Mouse (Mus musculus): ENCODE results near the gene Ptp4a2. TPM values are rescaled to one million over a fixed set of nuclear protein-coding genes. Genes with fewer than 3 reads are reported as not detected.
A peak's percentile ranks its signal among the peaks of the same experiment; 100 is the strongest.

Ptp4a2 gene
- polyA plus RNA-seq, 1 experiment from 2014 or later: 222 TPM

GRCm38 (mm10) chr4:129818506-129819195, 7.6 kb downstream of the Ptp4a2 start:
- H3K27ac ChIP-seq (ENCODE audit: low read length): no peak overlapping the region
- 81% methylated on average over 10 of the region's 10 CpGs for WGBS

GRCm38 (mm10) chr4:129819712-129820336, 8.8 kb downstream of the Ptp4a2 start:
- Histone ChIP-seq H3K36me3 (ENCODE audit: control insufficient read depth, insufficient read depth, low read length) (no peaks in the 10 kb centered on the region), H3K4me1 (ENCODE audit: control insufficient read depth, insufficient read depth, low read length) (peaks cover 28% of the 10 kb centered on the region), H3K4me3 (ENCODE audit: low read depth, low read length) (peak overlapping the region; percentile 97), H3K4me2 (ENCODE audit: low read length) (peak overlapping the region; percentile 85), H3K27ac (ENCODE audit: low read length) (peak overlapping the region; percentile 83), H3K9ac (ENCODE audit: low read depth, low read length) (peak overlapping the region; percentile 91), H3K27me3 (ENCODE audit: control insufficient read depth, insufficient read depth, low read depth, low read length) (no peaks in the 10 kb centered on the region), H3K9me3 (replicated peaks; ENCODE audit: control insufficient read depth, low read length, poor library complexity, severe bottlenecking) (no peaks in the 10 kb centered on the region)
- peak; percentile 95 for ATAC-seq
- WGBS: under 1% methylated on average over 68 of the region's 83 CpGs

More at GRCm38 (mm10) chr4:129818506-129819195, 7.6 kb downstream of the Ptp4a2 start:
- ATAC-seq: no peak
- no peaks in the 10 kb centered on the region for H3K9me3 ChIP-seq (replicated peaks; ENCODE audit: control insufficient read depth, low read length, poor library complexity, severe bottlenecking)
- H3K4me3 ChIP-seq (ENCODE audit: low read depth, low read length): no peak overlapping the region
- no peaks in the 10 kb centered on the region for H3K27me3 ChIP-seq (ENCODE audit: control insufficient read depth, insufficient read depth, low read depth, low read length)
- H3K9ac ChIP-seq (ENCODE audit: low read depth, low read length): no peak overlapping the region
- peaks cover 23% of the 10 kb centered on the region for H3K4me1 ChIP-seq (ENCODE audit: control insufficient read depth, insufficient read depth, low read length)
- no peaks in the 10 kb centered on the region for H3K36me3 ChIP-seq (ENCODE audit: control insufficient read depth, insufficient read depth, low read length)
- H3K4me2 ChIP-seq (ENCODE audit: low read length): no peak overlapping the region

GRCm38 (mm10) chr4:129820417-129821086, 9.5 kb downstream of the Ptp4a2 start:
- Histone ChIP-seq H3K9me3 (replicated peaks; ENCODE audit: control insufficient read depth, low read length, poor library complexity, severe bottlenecking) (no peaks in the 10 kb centered on the region), H3K27me3 (ENCODE audit: control insufficient read depth, insufficient read depth, low read depth, low read length) (no peaks in the 10 kb centered on the region), H3K36me3 (ENCODE audit: control insufficient read depth, insufficient read depth, low read length) (no peaks in the 10 kb centered on the region), H3K27ac (ENCODE audit: low read length) (peak overlapping the region; percentile 83), H3K4me2 (ENCODE audit: low read length) (peak overlapping the region; percentile 85), H3K4me1 (ENCODE audit: control insufficient read depth, insufficient read depth, low read length) (peaks cover 28% of the 10 kb centered on the region), H3K9ac (ENCODE audit: low read depth, low read length) (peak overlapping the region; percentile 91), H3K4me3 (ENCODE audit: low read depth, low read length) (peak overlapping the region; percentile 97)
- ATAC-seq: peak; percentile 80
- under 1% methylated on average over 61 of the region's 79 CpGs for WGBS

- Histone ChIP-seq H3K27me3 (ENCODE audit: control insufficient read depth, insufficient read depth, low read depth, low read length) (no peaks in the 10 kb centered on the region), H3K9ac (ENCODE audit: low read depth, low read length) (peak overlapping the region; percentile 91), H3K36me3 (ENCODE audit: control insufficient read depth, insufficient read depth, low read length) (no peaks in the 10 kb centered on the region), H3K9me3 (replicated peaks; ENCODE audit: control insufficient read depth, low read length, poor library complexity, severe bottlenecking) (no peaks in the 10 kb centered on the region), H3K4me1 (ENCODE audit: control insufficient read depth, insufficient read depth, low read length) (peaks cover 28% of the 10 kb centered on the region), H3K4me3 (ENCODE audit: low read depth, low read length) (peak overlapping the region; percentile 97), H3K27ac (ENCODE audit: low read length) (peak overlapping the region; percentile 83; the same call in 1 of the 2 replicates), H3K4me2 (ENCODE audit: low read length) (peak overlapping the region; percentile 85)
- under 1% methylated on average over 16 of the region's 16 CpGs for WGBS
- no peak for ATAC-seq
These were observed 10.1 kb downstream of the Ptp4a2 start for GRCm38 (mm10) chr4:129821087-129821616.

DNA sequence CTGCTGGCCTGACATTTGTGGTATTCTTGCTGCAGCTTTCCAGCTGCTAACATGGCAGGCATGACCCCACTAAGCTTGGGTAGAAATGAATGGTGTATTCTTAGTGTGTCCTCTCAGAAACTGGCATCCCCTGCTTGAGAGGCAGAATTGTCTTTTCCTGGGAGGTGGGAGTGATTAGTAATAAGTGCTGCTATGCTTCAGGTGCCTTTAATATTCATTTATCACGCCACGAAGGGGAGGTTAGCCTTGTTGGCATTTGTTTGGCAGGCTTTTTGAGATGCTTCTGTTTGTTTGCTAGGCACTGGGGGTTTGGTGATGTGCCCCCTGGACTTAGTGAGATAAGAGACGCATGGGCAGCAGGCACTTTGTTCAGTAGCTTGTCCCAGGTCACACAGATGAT, 11.3 kb downstream of the Ptp4a2 start:
- 61% methylated on average over 3 of the region's 3 CpGs for WGBS
- Histone ChIP-seq H3K4me1 (ENCODE audit: control insufficient read depth, insufficient read depth, low read length) (peaks cover 30% of the 10 kb centered on the region), H3K36me3 (ENCODE audit: control insufficient read depth, insufficient read depth, low read length) (no peaks in the 10 kb centered on the region), H3K4me3 (ENCODE audit: low read depth, low read length) (peak overlapping the region; percentile 9; the same call in 1 of the 2 replicates), H3K27ac (ENCODE audit: low read length) (no peak overlapping the region), H3K27me3 (ENCODE audit: control insufficient read depth, insufficient read depth, low read depth, low read length) (no peaks in the 10 kb centered on the region), H3K9ac (ENCODE audit: low read depth, low read length) (no peak overlapping the region), H3K9me3 (replicated peaks; ENCODE audit: control insufficient read depth, low read length, poor library complexity, severe bottlenecking) (no peaks in the 10 kb centered on the region), H3K4me2 (ENCODE audit: low read length) (peak overlapping the region; percentile 85)
- no peak for ATAC-seq

DNA sequence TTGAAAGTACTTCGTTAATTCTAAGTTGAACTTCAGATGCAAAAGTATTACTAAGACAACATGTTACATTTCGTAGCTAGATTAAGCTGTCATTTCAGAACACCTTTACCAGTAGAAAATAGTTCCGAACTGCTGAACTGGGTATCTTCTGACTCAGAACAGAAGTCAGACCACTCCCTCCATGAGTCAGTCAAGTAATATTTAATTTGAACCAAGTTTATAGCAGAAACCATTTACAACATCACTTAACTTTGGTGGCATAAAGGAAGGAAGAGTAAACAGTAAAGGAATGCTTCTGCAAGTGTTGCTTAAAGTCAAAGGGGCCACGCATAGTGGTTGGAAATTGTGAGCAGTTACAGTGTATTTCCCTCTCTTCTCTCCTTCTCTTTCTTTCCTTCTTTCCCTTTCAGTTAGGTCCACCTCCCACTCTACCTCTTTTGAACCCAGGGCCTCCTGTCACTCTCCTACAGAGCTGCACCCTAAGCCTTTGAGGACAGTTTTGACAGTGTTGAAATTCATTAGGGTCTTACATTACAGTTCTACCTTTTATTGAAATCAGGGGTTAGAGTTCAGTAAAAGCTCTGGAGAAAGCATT, 12.3 kb downstream of the Ptp4a2 start:
- no peak overlapping the region for H3K4me3 ChIP-seq (ENCODE audit: low read depth, low read length)
- no peak overlapping the region for H3K9ac ChIP-seq (ENCODE audit: low read depth, low read length)
- 92% methylated on average over 4 of the region's 4 CpGs for WGBS
- no peak overlapping the region for H3K4me2 ChIP-seq (ENCODE audit: low read length)
- ATAC-seq: no peak
- no peaks in the 10 kb centered on the region for H3K27me3 ChIP-seq (ENCODE audit: control insufficient read depth, insufficient read depth, low read depth, low read length)
- H3K4me1 ChIP-seq (ENCODE audit: control insufficient read depth, insufficient read depth, low read length): peaks cover 30% of the 10 kb centered on the region
- H3K9me3 ChIP-seq (replicated peaks; ENCODE audit: control insufficient read depth, low read length, poor library complexity, severe bottlenecking): no peaks in the 10 kb centered on the region
- H3K36me3 ChIP-seq (ENCODE audit: control insufficient read depth, insufficient read depth, low read length): no peaks in the 10 kb centered on the region
- H3K27ac ChIP-seq (ENCODE audit: low read length): no peak overlapping the region

DNA sequence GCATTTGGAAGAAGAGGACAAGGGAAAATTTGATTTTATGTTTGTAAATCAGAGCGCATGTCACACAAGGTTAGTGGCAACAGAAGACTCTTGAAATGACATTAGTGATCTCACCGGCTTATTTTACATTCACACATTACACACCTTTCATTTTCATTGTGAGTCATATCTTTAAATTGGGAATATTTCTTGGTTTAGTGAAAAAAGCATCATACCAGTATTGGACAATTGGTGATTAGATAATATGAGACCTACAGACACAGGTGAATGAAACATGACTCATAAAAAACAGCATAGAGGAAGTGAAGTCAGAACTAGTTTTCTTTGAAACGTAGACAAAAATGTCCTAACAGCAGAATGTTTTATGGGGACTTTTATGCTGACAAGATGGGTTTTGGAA, 16.6 kb downstream of the Ptp4a2 start:
- Histone ChIP-seq H3K4me1 (ENCODE audit: control insufficient read depth, insufficient read depth, low read length) (peaks cover 21% of the 10 kb centered on the region), H3K9ac (ENCODE audit: low read depth, low read length) (no peak overlapping the region), H3K9me3 (replicated peaks; ENCODE audit: control insufficient read depth, low read length, poor library complexity, severe bottlenecking) (no peaks in the 10 kb centered on the region), H3K4me3 (ENCODE audit: low read depth, low read length) (no peak overlapping the region), H3K27me3 (ENCODE audit: control insufficient read depth, insufficient read depth, low read depth, low read length) (no peaks in the 10 kb centered on the region), H3K27ac (ENCODE audit: low read length) (no peak overlapping the region), H3K4me2 (ENCODE audit: low read length) (no peak overlapping the region), H3K36me3 (ENCODE audit: control insufficient read depth, insufficient read depth, low read length) (no peaks in the 10 kb centered on the region)
- ATAC-seq: no peak
- WGBS: 91% methylated on average over 3 of the region's 3 CpGs

DNA sequence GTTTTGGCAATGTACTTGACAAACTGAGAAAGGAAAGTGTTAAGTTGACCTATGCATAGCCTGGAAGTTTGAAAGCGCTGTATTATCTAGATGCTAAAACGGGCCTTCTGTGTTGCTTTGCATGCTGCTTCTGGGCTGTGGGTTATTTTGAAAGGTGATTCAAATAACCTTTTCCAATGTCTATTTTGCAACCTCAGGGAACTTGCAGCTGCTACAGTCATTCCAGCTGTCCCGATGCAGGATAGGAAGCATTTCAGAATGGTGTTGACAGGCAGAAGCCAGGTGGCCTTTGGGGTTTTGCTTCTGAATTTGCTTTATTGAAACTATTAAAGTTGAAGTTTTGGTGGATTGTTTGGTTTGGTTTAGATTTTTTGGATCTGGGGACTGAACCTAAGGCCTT, 17.1 kb downstream of the Ptp4a2 start:
- peaks cover 18% of the 10 kb centered on the region for H3K4me1 ChIP-seq (ENCODE audit: control insufficient read depth, insufficient read depth, low read length)
- no peak overlapping the region for H3K4me2 ChIP-seq (ENCODE audit: low read length)
- no peaks in the 10 kb centered on the region for H3K9me3 ChIP-seq (replicated peaks; ENCODE audit: control insufficient read depth, low read length, poor library complexity, severe bottlenecking)
- no peak overlapping the region for H3K27ac ChIP-seq (ENCODE audit: low read length)
- H3K27me3 ChIP-seq (ENCODE audit: control insufficient read depth, insufficient read depth, low read depth, low read length): no peaks in the 10 kb centered on the region
- no peak overlapping the region for H3K4me3 ChIP-seq (ENCODE audit: low read depth, low read length)
- no peak for ATAC-seq
- no peak overlapping the region for H3K9ac ChIP-seq (ENCODE audit: low read depth, low read length)
- H3K36me3 ChIP-seq (ENCODE audit: control insufficient read depth, insufficient read depth, low read length): no peaks in the 10 kb centered on the region
- WGBS: 81% methylated on average over 3 of the region's 3 CpGs
